Mouse (Mus musculus) stomach, postnatal 0 days (tissue): ENCODE results near the gene Tom1l2.
A peak's percentile ranks its signal among the peaks of the same experiment; 100 is the strongest.

Experiments used
- CTCF ChIP-seq: IDR thresholded peaks from 2 replicates; pipeline ENCODE4 v1.5.1; 2016; ENCODE audit warnings: antibody characterized with exemption, low read depth, mild to moderate bottlenecking, moderate library complexity
- EP300 ChIP-seq: optimal IDR thresholded peaks from 2 replicates; pipeline ENCODE3; 2016; ENCODE audit warnings: antibody characterized with exemption

- TF ChIP-seq EP300, result no peak
- TF ChIP-seq CTCF, result peak; percentile 53
Observed at GRCm38 (mm10) chr11:60367256-60367655, 14.6 kb upstream of the Tom1l2 start.
